Mouse (Mus musculus): ENCODE data around the gene Dmrtc2. TPM values are rescaled to one million over a fixed set of nuclear protein-coding genes. Genes with fewer than 3 reads are reported as not detected.

Dmrtc2 gene
- total RNA-seq, 2 experiments from 2014 or later = not detected

DNA sequence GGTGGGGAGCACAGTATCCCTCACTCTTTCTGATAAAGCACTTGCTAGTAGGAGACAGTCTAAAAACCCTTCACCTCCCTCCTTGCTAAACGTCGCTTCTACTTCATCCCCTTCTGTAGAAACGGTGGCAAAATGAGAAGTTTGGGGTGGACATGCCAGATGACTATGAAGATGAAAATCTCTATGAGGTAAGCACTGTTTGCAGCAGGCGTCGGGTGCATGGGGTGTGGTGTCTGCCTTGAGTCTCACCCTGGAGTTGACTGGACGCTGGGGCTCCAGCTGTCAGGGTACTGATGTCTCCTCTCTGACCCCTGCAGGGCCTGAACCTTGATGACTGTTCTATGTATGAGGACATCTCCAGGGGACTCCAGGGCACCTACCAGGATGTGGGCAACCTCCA is 31.3 kb downstream of the Dmrtc2 start:
- no peak for DNase-seq (ENCODE audit: low spot score in 2 of 2)

DNA sequence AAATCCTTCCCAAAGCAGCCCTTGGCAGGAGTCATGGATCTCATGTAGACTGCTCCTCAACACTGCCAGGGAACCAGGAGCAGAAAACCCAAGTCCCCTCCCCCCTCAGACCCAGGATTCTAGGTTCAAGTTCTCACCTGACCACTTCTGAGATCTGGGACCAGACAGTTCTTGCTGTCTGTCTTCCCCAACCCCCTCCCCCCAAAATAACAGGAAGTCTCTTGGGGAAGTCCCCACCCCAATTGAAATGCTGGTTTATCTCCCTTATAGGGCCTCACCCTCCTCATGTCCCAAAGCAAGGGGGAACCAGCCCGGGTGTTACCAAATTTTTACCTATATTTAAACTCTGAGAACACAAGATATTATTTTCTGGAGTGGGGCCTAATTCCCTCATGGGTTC is 32.0 kb downstream of the Dmrtc2 start:
- no peak for DNase-seq (ENCODE audit: low spot score in 2 of 2)

DNA sequence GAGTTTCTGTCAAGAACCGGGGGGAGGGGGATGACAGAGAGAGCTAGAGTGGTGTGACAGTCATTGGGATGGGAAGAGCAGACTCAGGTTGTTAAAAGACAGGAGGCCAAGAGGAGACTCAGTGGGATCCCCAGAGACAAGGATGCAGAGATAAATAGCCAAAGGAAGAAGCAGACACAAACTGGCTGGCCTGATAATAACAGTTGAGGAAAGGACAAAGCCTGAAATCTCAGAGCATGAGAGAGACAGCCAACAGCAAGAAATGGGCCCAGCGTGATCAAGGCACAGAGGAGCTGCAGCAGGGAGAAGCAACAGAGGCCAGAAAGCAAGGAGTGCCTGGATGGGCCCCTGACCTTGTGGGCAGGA is 32.4 kb downstream of the Dmrtc2 start:
- DNase-seq (ENCODE audit: low spot score in 2 of 2) = no peak

DNA sequence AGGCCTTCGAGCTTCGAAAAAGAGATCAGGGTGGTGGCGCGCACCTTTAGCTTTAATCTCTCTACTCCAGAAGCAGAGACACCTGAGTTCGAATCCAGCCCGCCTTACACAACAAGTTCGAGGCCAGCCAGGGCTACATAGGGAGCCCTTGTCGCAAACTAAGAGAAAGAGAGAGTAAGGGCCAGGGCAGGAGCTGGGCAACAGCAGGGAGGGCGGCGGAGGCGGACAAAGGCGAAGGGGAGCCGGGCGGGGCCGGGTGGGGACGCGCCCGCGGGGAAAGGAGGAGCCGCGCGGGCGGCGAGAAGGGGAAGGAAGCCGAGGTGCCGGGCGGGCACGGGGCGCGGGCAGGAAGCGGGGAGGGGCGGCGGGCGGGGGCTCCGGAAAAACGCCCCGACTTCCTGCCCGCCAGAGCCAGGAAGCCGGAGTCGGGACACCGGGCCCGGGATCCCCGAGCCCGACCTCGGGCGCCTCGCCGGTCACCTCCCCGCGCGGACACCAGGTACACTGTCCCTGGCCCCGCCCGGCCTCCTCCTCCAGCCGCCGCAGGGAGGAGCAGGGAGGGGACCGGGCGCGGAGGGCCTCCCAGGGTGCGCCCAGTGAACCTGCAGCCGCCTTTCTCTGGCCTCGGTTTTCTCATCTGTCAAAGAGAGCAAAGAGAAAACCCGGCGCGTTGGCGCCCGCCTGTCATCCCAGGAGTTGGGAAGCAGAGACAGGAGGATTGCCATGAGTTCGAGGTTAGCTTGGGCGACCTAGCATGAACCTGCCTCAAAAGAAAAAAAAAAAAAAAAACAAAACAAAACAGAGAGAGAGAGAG is 33.0 kb downstream of the Dmrtc2 start, which contains the start of gene Arhgef1:
Gene Arhgef1 (plus strand): TSS at position 283 of the 814 bp plus-strand sequence.
- peak in 1 of 2 experiments; percentile 27 for DNase-seq (ENCODE audit: low spot score in 2 of 2)

DNA sequence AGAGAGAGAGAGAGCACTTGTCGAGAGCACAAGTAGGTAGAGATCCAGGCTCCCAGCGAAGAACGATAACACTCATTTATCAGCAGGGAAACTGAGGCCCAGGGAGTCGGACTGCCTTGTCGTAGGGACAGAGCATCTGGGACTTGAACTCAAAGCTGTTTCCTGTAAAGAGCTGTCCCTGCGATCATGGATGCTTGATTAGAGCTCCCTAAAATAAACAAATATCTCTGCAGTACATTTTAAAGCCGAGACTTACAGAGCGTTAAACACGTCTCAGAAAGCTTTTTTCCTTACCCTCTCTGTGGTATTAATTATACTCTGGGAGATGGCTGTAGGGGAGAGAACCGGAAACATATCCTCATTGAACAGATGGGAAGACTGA is 33.6 kb downstream of the Dmrtc2 start:
- DNase-seq (ENCODE audit: low spot score in 2 of 2) = no peak

DNA sequence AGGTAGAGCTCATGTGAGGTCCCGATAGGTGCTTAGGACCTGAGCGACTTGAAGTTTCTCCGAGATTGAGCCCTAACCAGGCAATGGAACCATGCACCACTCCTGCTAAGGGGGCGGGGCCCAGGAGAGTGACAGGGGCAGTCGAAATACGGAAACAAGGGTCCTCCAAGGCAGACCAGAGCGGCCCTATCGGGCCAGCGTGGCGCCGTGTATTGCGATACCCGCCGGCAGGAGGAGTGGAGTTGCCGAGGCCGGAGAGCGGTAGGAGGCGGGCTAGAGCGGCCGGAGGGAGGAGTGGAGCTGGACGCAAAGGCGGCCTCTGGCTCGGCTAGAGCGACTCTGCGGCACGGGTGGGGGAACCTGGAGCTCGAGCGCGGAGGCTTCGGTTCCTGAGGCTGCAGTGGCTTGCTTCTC is 34.2 kb downstream of the Dmrtc2 start:
- peak; percentile 97 to 98 for DNase-seq (ENCODE audit: low spot score in 2 of 2)

DNA sequence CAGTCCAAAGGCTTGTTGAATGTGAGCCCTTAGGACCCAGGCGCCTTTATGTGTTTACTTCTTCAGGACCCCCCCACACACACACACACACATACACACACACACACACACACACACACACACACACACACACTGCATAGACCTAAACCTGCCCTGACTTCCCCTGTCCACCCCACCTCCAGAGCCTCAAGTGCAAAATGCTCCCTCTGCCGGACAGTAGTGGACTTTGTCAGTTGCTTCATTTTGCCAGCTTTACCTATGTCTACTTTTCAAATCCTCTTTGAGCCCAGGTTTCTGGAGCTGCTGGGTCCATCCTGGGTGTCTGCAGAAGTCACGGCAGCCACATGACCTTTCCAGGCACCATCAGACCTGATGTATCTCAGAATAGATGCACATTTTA is 35.1 kb downstream of the Dmrtc2 start:
- peak in 1 of 2 experiments; percentile 39 for DNase-seq (ENCODE audit: low spot score in 2 of 2)

DNA sequence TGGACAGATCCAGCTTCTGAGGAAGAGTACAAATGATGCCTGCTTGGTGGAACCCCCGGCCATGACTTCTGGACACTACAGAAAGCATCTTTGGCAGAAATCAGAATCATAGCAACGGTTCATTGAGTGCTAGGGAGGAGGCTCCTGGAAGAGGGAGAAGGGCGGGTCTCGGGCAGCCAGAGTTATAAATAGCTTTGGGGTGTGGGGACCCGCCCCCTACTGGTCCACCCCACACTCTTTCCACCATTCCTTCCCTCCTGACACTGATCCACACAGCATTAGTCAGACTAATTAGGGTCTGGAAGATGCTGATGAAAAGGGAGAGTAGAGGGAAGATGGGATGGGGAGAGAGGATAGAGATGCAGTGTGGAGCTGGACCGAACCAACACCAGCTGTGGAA is 36.7 kb downstream of the Dmrtc2 start:
- DNase-seq (ENCODE audit: low spot score in 2 of 2) = no peak

DNA sequence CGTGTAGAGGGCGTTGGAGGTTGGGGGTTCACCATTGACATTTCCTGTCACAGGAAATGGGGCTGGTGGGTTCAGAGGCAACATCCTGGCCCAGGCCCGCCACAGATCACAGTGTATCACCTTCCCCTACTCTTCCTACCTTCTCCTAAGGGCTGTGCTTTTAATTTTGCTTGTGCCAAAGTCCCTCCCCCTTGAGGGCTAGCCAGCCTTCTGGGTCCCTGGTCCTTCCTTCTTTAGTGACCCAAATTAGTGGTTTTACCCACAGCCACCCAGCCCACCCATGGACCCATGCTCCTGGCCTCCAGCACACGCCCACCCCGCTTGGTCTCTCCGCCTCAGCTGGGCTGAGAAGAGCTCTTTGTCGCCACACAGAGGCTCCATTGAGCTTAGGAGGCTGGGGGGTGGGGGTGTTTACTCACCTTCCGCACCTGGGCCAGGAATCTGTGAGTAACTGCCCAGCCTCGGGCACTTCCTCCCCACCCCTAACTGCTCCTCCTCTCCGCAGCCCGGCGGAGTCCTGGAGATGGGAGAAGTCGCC is 37.4 kb downstream of the Dmrtc2 start:
- no peak for DNase-seq (ENCODE audit: low spot score in 2 of 2)

DNA sequence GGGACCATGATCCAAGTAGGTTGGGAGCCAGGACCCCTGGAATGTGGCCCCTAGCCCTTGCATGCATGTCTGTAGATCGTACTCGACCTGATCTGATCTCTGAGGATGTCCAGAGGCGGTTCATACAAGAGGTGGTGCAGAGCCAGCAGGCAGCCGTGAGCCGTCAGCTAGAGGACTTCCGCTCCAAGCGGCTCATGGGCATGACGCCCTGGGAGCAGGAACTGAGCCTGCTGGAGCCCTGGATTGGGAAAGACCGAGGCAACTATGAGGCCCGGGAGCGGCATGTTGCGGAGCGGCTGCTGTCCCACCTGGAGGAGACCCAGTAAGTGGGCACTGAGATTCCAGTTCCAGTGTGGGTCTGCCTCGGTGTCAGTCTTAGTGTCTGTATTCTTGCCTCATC is 42.6 kb downstream of the Dmrtc2 start:
- no peak for DNase-seq (ENCODE audit: low spot score in 2 of 2)

DNA sequence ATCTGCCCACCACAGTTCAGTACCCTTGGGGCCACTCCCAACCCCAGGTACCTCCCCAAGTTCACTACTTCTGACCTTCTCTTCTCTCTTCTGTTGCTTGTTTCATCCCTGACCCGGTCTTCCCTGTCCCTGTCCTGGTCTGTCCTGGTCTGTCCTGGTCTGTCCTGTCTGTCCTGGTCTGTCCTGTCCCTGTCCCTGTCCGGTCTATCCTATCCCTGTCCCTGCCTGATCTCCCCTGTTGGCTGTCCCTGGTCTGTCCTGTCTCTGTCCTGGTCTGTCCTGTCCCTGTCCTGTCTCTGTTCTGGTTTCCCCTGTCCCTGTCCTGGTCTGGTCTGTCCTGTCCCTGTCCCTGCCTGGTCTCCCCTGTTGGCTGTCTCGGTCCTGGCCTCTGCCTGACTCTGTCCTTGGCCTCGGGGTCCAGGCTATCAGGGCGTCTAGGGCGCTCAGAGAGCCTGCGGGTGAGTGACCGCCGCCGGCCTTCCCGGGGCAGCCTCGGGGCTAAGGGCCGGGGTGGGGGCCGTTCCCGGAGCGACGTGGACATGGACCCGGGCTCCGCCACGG is 49.0 kb downstream of the Dmrtc2 start:
- DNase-seq (ENCODE audit: low spot score in 2 of 2) = no peak

DNA sequence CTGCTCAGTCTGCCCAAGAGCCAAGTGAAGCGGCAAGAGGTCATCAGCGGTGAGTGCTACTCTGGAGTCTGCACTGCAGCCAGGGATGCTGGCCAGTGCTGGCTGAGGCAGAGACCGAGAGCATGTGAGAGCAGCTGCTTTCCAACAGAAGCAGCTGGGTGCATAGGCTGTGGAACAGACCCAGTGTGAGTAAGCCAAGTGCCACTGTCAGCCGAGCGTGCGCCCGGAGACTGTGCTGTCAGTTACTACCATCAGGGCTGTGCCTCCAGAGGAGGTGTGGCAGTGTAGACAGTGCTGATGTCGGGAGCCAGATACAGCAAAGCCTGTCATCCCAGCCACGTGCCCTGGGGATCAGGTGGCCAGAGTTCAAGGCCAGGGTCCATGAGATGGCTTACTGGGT is 49.9 kb downstream of the Dmrtc2 start:
- DNase-seq (ENCODE audit: low spot score in 2 of 2) = peak; percentile 45 to 62

Other genes with a start within 250 kb of the Dmrtc2 start
- gene Lypd3, start 233.5 kb upstream of the Dmrtc2 start, total RNA-seq (2021) = 1 to 10 TPM in 1 of 2 experiments, under 1 TPM in 1; 0.57 to 1.3 TPM
- not detected for gene Tex101, start 193.4 kb upstream of the Dmrtc2 start, total RNA-seq (2021)
- not detected for gene BC049730, start 160.8 kb upstream of the Dmrtc2 start, total RNA-seq (2021)
- gene Gm4763, start 143.1 kb upstream of the Dmrtc2 start, total RNA-seq (2021) = not detected
- under 1 TPM; 0.13 to 0.15 TPM for gene Cd177, start 109.7 kb upstream of the Dmrtc2 start, total RNA-seq (2021)
- gene Ceacam10, start 92.9 kb upstream of the Dmrtc2 start, total RNA-seq (2021) = not detected
- under 1 TPM in 1 of 2 experiments, not detected in 1; 0.97 TPM for gene Gm9844, start 7.8 kb upstream of the Dmrtc2 start, total RNA-seq (2021)
- not detected for gene Lypd4, start 116 bp upstream of the Dmrtc2 start, total RNA-seq (2021)
- gene Rps19, start 14.3 kb downstream of the Dmrtc2 start, total RNA-seq (2021) = 100 to 1,000 TPM; 556 to 616 TPM
- under 1 TPM in 1 of 2 experiments, not detected in 1; 0.22 TPM for gene Cd79a, start 27.3 kb downstream of the Dmrtc2 start, total RNA-seq (2021)
- 10 to 100 TPM; 74.7 to 80.8 TPM for gene Arhgef1, start 32.9 kb downstream of the Dmrtc2 start, total RNA-seq (2021)
- not detected for gene Gm4881, start 74.4 kb downstream of the Dmrtc2 start, total RNA-seq (2021)
- gene Rabac1, start 102.7 kb downstream of the Dmrtc2 start, total RNA-seq (2021) = 100 to 1,000 TPM; 318 to 321 TPM
- 1,000 to 10,000 TPM; 2,544 to 2,610 TPM for gene Atp1a3, start 135.9 kb downstream of the Dmrtc2 start, total RNA-seq (2021)
- 100 to 1,000 TPM; 213 to 225 TPM for gene Grik5, start 202.3 kb downstream of the Dmrtc2 start, total RNA-seq (2021)
- 10 to 100 TPM; 30.9 to 33.2 TPM for gene Zfp574, start 202.5 kb downstream of the Dmrtc2 start, total RNA-seq (2021)

Data from layer of hippocampus, adult 18-20 months (tissue).